Mouse (Mus musculus): ENCODE measurements around the gene Pold1. TPM values are rescaled to one million over a fixed set of nuclear protein-coding genes. Genes with fewer than 3 reads are reported as not detected.

The Pold1 gene
- total and polyA plus RNA-seq, 2 experiments from 2014 or later: 18.3 to 41.8 TPM

- peaks cover 63% of the 10 kb centered on the region for H3K36me3 ChIP-seq (replicated peaks; ENCODE audit: control insufficient read depth, insufficient read depth, low read length)
- 47% methylated on average over 7 of the region's 7 CpGs for WGBS
- no peak overlapping the region for H3K4me2 ChIP-seq (ENCODE audit: low read depth, low read length)
Measured at GRCm38 (mm10) chr7:44537009-44537408, 11.6 kb downstream of the Pold1 start.

GRCm38 (mm10) chr7:44536590-44536968 lies 12.1 kb downstream of the Pold1 start:
- Histone ChIP-seq H3K4me3 (ENCODE audit: low read depth, low read length) (no peak overlapping the region), H3K4me1 (ENCODE audit: control insufficient read depth, insufficient read depth) (0 out of 2 replicates have a peak, but pooled peaks cover 3% of the 10 kb centered on the region), H3K27ac (ENCODE audit: low read depth) (no peak overlapping the region), H3K9ac (replicated peaks; ENCODE audit: low read depth, low read length) (no peak overlapping the region), H3K9me3 (replicated peaks; ENCODE audit: control insufficient read depth, low read length) (no peaks in the 10 kb centered on the region), H3K4me2 (ENCODE audit: low read depth, low read length) (no peak overlapping the region), H3K36me3 (replicated peaks; ENCODE audit: control insufficient read depth, insufficient read depth, low read length) (peaks cover 60% of the 10 kb centered on the region), H3K27me3 (ENCODE audit: control insufficient read depth, insufficient read depth, low read length) (no peaks in the 10 kb centered on the region)
- ATAC-seq (ENCODE audit: insufficient read depth, low read depth) (peak; percentile 24; the same call in 1 of the 2 replicates), DNase-seq (ENCODE audit: low spot score) (peak; percentile 27)
- TF ChIP-seq EP300 (IDR thresholded peaks at IDR 0.05; ENCODE audit: low read depth): no peak
- WGBS: 44% methylated on average over 6 of the region's 6 CpGs

More at GRCm38 (mm10) chr7:44537009-44537408, 11.6 kb downstream of the Pold1 start:
- DNase-seq (ENCODE audit: low spot score) (no peak), ATAC-seq (ENCODE audit: insufficient read depth, low read depth) (no peak)
- H3K4me1 ChIP-seq (ENCODE audit: control insufficient read depth, insufficient read depth): 0 out of 2 replicates have a peak, but pooled peaks cover 3% of the 10 kb centered on the region
- H3K4me3 ChIP-seq (ENCODE audit: low read depth, low read length): no peak overlapping the region
- no peak for TF ChIP-seq CTCF (IDR thresholded peaks at IDR 0.05; ENCODE audit: low read depth)
- no peak for TF ChIP-seq EP300 (IDR thresholded peaks at IDR 0.05; ENCODE audit: low read depth)
- no peak overlapping the region for H3K27ac ChIP-seq (ENCODE audit: low read depth)
- no peaks in the 10 kb centered on the region for H3K9me3 ChIP-seq (replicated peaks; ENCODE audit: control insufficient read depth, low read length)
- H3K9ac ChIP-seq (replicated peaks; ENCODE audit: low read depth, low read length): no peak overlapping the region
- H3K27me3 ChIP-seq (ENCODE audit: control insufficient read depth, insufficient read depth, low read length): no peaks in the 10 kb centered on the region

- no peak for DNase-seq (ENCODE audit: low spot score)
- H3K9me3 ChIP-seq (replicated peaks; ENCODE audit: control insufficient read depth, low read length): no peaks in the 10 kb centered on the region
- H3K9ac ChIP-seq (replicated peaks; ENCODE audit: low read depth, low read length): no peak overlapping the region
- H3K4me3 ChIP-seq (ENCODE audit: low read depth, low read length): no peak overlapping the region
- H3K4me2 ChIP-seq (ENCODE audit: low read depth, low read length): no peak overlapping the region
- no peak for TF ChIP-seq EP300 (IDR thresholded peaks at IDR 0.05; ENCODE audit: low read depth)
- no peak for TF ChIP-seq CTCF (IDR thresholded peaks at IDR 0.05; ENCODE audit: low read depth)
- H3K36me3 ChIP-seq (replicated peaks; ENCODE audit: control insufficient read depth, insufficient read depth, low read length): peaks cover 53% of the 10 kb centered on the region
- WGBS: 87% methylated on average over 27 of the region's 27 CpGs
- H3K27me3 ChIP-seq (ENCODE audit: control insufficient read depth, insufficient read depth, low read length): no peaks in the 10 kb centered on the region
- no peak overlapping the region for H3K27ac ChIP-seq (ENCODE audit: low read depth)
- no peak for ATAC-seq (ENCODE audit: insufficient read depth, low read depth)
- 0 out of 2 replicates have a peak, but pooled peaks cover 3% of the 10 kb centered on the region for H3K4me1 ChIP-seq (ENCODE audit: control insufficient read depth, insufficient read depth)
Measured at GRCm38 (mm10) chr7:44535657-44536589, 12.7 kb downstream of the Pold1 start.

- WGBS: 90% methylated on average over 19 of the region's 19 CpGs
- peaks cover 42% of the 10 kb centered on the region for H3K36me3 ChIP-seq (replicated peaks; ENCODE audit: control insufficient read depth, insufficient read depth, low read length)
- no peak for TF ChIP-seq CTCF (IDR thresholded peaks at IDR 0.05; ENCODE audit: low read depth)
- no peak for TF ChIP-seq EP300 (IDR thresholded peaks at IDR 0.05; ENCODE audit: low read depth)
Measured at GRCm38 (mm10) chr7:44534656-44535441, 13.8 kb downstream of the Pold1 start.

GRCm38 (mm10) chr7:44534242-44534641 lies 14.4 kb downstream of the Pold1 start:
- Histone ChIP-seq H3K4me2 (ENCODE audit: low read depth, low read length) (no peak overlapping the region), H3K36me3 (replicated peaks; ENCODE audit: control insufficient read depth, insufficient read depth, low read length) (peaks cover 37% of the 10 kb centered on the region), H3K9me3 (replicated peaks; ENCODE audit: control insufficient read depth, low read length) (no peaks in the 10 kb centered on the region), H3K27ac (ENCODE audit: low read depth) (no peak overlapping the region), H3K27me3 (ENCODE audit: control insufficient read depth, insufficient read depth, low read length) (no peaks in the 10 kb centered on the region), H3K4me1 (ENCODE audit: control insufficient read depth, insufficient read depth) (0 out of 2 replicates have a peak, but pooled peaks cover 3% of the 10 kb centered on the region), H3K4me3 (ENCODE audit: low read depth, low read length) (no peak overlapping the region), H3K9ac (replicated peaks; ENCODE audit: low read depth, low read length) (no peak overlapping the region)
- TF ChIP-seq CTCF (IDR thresholded peaks at IDR 0.05; ENCODE audit: low read depth) (no peak), EP300 (IDR thresholded peaks at IDR 0.05; ENCODE audit: low read depth) (no peak)
- no peak for DNase-seq (ENCODE audit: low spot score)
- WGBS: 81% methylated on average over 13 of the region's 13 CpGs
- ATAC-seq (ENCODE audit: insufficient read depth, low read depth): no peak

More at GRCm38 (mm10) chr7:44534656-44535441, 13.8 kb downstream of the Pold1 start:
- H3K27me3 ChIP-seq (ENCODE audit: control insufficient read depth, insufficient read depth, low read length): no peaks in the 10 kb centered on the region
- H3K4me3 ChIP-seq (ENCODE audit: low read depth, low read length): no peak overlapping the region
- H3K9me3 ChIP-seq (replicated peaks; ENCODE audit: control insufficient read depth, low read length): no peaks in the 10 kb centered on the region
- H3K9ac ChIP-seq (replicated peaks; ENCODE audit: low read depth, low read length): no peak overlapping the region
- H3K4me2 ChIP-seq (ENCODE audit: low read depth, low read length): no peak overlapping the region
- no peak for DNase-seq (ENCODE audit: low spot score)
- no peak overlapping the region for H3K27ac ChIP-seq (ENCODE audit: low read depth)
- no peak for ATAC-seq (ENCODE audit: insufficient read depth, low read depth)
- H3K4me1 ChIP-seq (ENCODE audit: control insufficient read depth, insufficient read depth): 0 out of 2 replicates have a peak, but pooled peaks cover 3% of the 10 kb centered on the region
